Mouse (Mus musculus) erythroblast, embryonic 14.5 days (primary cell): ENCODE results near the gene Acadsb.

Experiments
- GATA1 ChIP-seq: IDR thresholded peaks from 2 replicates; pipeline ENCODE4 v1.6.1; 2012; ENCODE audit warnings: low read length, inconsistent platforms, mixed read lengths
- TAL1 ChIP-seq: IDR thresholded peaks from 3 replicates; pipeline ENCODE4 v1.6.1; 2012; ENCODE audit warnings: low read length, inconsistent platforms, mixed read lengths

DNA sequence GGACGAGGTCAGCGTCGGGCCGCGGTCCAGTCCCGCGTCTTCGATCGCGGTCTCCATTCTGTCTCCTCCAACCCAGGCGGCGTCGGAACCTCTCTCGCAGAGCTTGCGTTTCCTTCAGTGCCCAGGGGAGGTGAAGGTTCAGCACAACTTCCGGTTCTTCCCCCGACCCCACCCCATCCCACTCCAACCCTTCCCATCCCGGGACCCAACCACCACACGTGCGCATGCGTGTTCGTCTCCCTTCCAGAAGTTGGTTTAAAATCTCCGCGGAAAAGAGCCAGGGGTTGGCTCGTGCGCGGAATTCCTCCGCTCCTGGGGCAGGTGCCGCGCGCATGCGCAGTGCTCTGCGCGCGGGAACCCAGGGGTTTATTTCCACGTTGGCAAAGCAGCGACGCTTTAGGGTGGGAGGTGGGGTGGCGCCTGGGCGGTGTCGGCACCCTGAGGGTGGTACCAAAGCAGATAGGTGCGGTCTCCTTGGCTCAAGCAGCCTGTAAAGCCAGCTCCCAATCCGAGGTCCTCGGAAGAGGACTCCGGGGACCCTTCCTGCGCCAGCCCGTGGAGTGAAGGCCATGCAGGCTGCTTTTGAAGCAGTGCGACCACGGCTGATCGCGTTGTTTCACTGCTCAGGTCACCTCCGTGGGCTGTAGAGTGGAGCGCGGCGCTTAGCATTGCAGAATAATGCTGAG is 47.6 kb upstream of the Acadsb start, which contains the start of gene 2310057M21Rik:
- TF ChIP-seq GATA1: no peak
- no peak for TF ChIP-seq TAL1
